Mouse (Mus musculus) lung, postnatal 25 days (tissue): ENCODE data around the gene 4930523C07Rik.

Source experiments
- DNase-seq: peaks from one replicate; pipeline ENCODE4 v3.0.0; 2022; ENCODE audit warnings: low spot score

The 4930523C07Rik gene

DNA sequence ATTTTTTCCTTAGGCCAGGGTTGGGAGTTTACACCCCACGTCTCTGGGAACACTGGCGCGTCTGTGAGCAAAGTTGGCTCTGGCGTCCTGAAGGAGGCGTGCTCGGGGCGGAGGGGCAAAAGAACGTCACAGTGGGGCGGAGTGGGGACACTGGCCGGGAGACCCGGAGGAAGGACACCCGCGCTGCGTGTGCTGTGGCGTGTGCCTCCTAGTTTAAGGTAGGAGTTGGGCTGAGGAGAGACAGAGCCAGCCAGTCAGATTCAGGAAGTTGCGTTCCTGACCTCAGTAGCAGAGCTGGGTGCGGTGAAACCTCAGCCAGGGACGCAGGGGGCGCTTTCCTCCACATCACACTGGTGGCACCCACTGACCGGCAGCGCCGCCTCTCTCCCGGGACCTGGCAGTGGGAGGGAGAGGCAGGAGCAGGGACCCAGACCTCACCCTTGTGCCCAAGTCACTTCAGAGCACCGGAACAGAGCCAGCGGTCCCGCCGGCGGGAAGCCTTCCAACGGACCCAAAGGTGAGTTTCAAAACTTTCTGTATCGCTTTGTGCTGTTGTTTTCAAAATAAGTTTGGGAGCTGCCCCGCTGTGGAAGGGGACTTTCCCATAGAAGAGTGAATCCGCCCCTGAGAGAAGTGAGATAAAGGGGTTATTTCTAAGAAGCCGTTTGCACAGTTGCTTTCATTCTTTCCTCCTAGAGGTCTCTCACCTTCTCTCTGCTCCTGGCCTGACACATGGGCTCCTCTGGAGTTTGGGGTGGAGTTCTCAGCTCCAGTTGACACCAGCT lies at the start of gene 4930523C07Rik:
4930523C07Rik (plus strand) TSS at position 146 of the 785 bp plus-strand sequence.
- peak; percentile 91 for DNase-seq

DNA sequence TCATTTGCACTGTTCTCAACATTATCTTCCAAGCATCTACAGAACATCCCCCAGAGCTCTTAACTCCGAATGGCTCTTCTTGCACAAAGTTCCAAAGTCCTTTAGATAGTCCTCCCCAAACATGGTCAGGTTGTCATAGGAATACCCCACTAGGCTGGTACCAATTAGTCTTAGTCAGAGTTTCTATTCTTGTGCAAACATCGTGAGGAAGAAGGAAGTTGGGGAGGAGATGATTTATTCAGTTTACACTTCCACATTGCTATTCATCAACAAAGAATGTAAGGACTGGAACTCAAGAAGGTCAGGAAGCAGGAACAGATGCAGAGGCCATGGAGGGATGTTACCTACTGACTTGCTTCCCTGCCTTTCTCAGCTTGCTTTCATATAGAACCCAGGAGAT lies 46.9 kb upstream of the 4930523C07Rik start:
- DNase-seq = no peak

- DNase-seq = peak; percentile 5
Observed at GRCm38 (mm10) chr1:159998349-159998748, 45.8 kb upstream of the 4930523C07Rik start.

DNA sequence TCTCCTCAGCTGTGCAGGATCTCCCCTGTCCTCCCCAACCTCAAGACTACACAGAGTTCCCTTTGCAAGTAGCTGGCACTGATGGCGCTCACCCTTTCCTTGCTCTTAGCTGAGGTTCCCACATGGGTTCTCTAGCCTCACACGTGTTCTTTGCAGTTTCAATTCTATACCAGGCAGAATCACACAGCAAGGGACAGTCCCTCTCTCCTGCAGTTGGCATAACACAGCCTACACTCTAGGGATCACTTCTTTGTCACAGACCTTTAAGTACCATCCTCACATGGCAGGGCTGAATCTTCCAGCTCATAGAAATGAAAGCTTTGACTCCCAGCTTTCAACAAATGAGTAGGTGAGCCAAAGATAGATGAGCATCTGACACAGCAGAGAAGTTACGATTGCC lies 45.0 kb upstream of the 4930523C07Rik start:
- DNase-seq = no peak

DNA sequence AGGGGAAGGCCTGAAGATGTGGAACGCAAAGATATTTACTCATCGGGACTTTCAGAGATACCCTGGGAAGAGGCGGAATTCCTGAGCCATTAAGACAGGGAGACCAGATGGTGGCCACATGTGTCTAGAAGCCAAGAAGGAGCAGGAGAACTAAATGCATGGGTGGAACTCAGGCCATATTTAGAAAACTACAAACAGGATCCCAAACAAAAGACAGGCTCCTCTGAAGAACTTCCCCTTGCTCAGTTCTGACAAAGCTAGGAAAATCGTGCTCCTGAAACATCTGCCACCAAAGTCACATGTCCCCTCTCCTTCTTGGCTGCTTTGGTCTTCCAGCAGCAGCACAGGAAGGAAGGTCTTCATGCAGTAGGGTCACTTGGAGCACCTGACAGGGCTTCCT lies 38.9 kb upstream of the 4930523C07Rik start:
- DNase-seq = no peak

- DNase-seq = no peak
Observed at GRCm38 (mm10) chr1:160006919-160007588, 37.1 kb upstream of the 4930523C07Rik start.

GRCm38 (mm10) chr1:160013042-160013441 lies 31.1 kb upstream of the 4930523C07Rik start:
- DNase-seq = peak; percentile 22

- DNase-seq = peak; percentile 28
Observed at GRCm38 (mm10) chr1:160024339-160024980, 19.7 kb upstream of the 4930523C07Rik start.

DNA sequence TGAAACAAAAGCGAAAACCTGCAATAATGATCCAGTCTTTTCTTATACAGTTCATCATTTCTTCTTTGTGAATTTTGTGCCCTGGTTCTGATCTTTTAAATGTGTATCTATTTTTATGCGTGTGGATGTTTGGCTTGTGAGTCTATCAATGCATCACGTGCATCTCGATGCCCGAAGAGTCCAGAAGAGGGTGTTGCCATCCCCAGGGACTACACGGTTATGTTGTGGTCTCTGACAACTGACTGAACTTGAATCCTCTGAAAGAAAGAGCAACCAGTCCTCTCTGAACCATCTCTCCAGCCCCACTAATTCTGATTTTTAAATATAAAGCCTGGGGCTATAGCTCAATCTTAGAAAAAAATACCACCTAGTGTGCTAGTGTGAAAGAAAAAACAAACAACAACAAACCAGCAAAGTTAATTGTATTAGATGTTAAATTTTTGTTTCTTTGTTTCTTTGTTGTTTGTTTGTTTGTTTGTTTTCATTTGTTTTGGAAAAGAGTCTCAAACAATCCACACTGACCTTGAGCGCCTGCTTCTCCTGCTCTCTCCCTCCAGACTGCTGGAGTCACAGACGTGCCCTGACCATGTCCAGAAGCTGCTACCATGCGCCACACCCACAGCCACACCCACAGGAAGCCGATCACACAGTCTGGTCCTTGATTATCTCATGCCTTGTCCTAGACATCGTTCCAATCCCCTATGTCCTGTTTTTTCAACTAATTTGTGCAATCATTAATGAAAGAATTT lies 18.9 kb upstream of the 4930523C07Rik start:
- DNase-seq = peak; percentile 38

- no peak for DNase-seq
Observed at GRCm38 (mm10) chr1:160025895-160026255, 18.3 kb upstream of the 4930523C07Rik start.

GRCm38 (mm10) chr1:160027939-160028338 lies 16.2 kb upstream of the 4930523C07Rik start:
- no peak for DNase-seq

DNA sequence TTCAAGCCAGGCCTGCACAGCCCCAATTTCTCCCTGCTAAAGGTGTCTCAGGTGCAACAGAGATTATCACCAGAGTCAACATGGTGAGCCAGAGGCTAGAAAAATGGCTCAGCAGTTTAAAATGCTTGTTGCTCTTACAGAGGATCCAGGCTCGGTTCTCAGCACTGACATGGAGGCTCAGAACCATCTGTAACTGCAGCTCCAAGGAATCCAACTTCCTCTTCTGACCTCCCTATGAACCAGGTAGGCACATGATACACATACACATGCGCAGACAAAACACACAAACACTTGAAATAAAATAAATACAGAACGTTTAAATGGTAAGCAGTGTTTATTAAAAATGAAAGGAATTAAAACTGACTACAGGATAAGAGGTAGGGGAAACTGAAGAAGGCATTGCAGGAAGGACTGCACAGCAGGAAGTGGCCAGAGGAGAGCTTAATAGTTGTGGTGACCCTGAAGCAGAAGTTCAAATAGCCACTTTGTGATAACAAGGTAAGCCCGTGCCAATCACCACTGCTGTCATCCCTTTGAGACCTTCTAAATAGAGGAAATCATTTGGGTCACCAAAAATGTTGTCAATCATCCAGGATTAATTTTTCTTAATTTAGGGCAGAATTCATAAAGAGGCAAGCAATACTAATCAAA lies 10.1 kb upstream of the 4930523C07Rik start:
- DNase-seq = no peak

GRCm38 (mm10) chr1:160035561-160035960 lies 8.6 kb upstream of the 4930523C07Rik start:
- DNase-seq = no peak

DNA sequence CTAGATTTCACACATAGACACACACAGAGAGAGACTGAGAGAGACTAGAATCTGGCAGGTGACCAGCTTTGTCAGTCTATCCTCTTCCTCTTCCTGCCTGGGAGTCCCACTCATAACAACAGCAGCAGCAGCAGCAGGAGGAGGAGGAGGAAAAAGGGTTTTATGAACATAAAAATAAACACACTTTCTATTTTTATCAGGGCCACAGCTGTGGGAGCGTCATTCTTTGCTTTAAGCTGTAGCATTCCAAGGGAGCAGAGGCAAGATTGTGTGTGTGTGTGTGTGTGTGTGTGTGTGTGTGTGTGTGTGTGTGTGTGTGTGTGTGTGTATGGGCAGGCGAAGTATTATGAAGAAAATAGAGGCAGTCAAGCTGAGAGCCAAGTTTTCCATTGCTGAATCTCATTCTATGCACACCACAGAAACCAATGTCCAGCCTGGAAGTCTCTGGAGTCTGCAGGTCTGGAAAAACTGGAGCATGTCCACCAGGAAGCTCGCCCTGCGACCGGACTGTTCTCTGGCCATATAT lies 7.1 kb upstream of the 4930523C07Rik start:
- DNase-seq = peak; percentile 71

DNA sequence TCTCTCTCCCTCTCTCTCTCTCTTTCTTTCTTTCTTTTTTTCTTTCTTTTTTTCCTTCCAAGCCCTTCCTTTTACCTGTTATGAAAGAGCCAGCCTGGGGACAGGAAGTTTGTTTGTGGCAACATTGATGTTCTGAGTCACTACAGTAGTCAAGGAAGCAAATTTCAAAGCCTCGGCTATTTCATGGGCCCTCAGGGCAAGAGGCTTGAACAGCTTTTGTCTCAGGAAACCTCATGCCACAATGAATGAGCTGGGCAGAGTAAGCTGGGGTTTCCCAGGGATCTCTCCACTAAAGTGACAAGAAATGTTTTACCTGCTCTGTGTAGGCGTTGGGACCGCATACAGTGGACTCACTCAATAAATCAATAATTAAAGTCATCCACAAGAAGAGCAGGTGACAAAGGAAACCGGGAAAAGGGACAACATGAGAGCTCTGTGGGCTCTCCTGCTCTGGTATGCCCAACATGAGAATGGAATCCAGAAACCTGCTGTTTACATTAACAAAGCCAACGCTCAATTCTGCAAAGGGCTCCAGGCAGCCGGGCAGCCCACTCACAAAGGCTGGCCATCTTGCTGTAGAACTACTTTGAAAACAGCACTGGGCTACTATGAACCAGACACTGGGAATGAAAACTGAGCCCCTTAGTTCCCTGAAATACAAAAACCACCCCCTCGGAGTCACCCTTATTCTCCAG lies 4.1 kb upstream of the 4930523C07Rik start:
- DNase-seq = no peak

DNA sequence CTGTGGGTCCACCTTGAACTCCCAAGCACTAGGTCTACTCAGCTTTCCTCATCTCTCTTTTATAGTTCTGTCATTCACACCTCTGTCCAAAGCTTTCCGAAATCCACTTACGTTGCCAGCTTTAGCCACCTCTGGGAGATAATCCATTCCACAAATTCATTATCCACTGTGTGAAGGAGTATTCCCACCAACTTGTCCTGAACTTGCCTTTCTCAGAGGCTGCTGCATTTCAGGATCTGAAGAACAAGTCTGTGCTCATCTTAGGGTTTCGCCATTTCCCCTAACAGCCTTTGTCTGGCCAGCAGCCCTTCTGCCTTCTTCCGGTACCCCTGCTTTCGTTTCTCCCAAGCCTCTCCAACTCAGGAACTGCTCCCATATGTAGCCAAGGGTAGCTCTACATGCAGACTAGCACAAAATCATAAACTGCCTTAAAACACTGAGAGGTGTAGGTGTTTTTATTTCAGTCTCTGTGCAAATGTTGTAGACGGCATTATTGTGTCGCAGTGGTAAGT lies 2.9 kb upstream of the 4930523C07Rik start:
- no peak for DNase-seq

DNA sequence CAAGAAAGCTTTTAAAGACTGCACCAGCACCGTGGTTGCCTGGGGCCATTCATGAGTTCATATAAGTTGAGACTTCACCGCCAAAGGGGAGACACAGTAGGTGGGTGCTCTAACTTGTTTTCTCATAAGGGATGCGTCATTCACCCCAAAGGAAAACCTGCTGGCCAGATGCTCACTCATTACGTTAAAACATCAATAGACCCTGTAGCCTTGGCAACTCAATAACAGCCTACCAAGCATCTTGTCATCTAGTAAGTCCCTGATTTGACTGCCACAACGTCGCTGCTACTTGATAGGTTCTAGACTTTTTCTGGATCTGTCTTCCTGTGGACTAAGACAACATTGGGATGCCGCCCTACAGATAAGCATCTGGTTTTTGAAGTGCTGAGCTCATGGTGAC lies 1.8 kb upstream of the 4930523C07Rik start:
- no peak for DNase-seq

DNA sequence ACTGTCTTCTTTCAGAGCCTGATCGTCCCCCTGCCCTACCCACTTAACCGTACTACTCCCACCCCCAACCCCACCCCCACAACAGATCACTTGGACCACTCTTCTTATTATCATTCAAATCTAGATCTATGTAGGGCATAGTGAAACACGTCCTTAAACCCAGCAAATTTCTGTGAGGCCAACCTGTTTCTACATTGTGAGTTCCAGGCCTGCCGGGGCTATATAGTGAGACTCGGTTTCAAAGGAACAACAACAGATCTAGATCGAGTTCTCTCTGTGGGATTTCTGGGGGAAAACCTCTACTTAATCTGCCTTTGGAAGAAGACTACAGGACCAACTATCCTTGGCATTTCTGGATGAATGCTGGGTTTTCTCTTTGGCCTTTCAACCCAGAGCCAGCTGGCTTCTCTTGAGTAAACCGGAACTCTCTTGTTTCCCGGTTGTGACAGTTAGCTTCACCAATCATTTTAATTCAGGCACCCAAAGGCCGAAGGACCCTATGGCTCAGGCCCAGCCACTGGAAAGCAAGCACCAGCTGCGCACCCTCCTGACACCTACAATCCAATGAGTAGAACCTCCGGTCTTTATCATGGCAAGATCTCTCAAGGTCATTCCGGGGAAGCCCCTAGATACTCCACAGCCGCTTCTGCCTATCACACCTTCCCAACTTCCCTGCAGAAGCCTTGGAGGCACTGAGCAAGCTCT lies 759 bp upstream of the 4930523C07Rik start:
- no peak for DNase-seq

- DNase-seq = no peak
Observed at GRCm38 (mm10) chr1:160045056-160045715, 1.0 kb downstream of the 4930523C07Rik start.
